Mouse (Mus musculus) cerebellum, postnatal 10 days (tissue): ENCODE results near the gene Plau.

Source experiments
- DNase-seq, 2 experiments: peaks; one replicate each; pipeline ENCODE4 v3.0.0; 2021; ENCODE audit warnings: mixed read lengths in 2 of 2

Gene Plau

GRCm38 (mm10) chr14:20836171-20836904 lies at the start of gene Plau:
Gene Plau (plus strand): TSS chr14:20836660.
- DNase-seq, result peak; percentile 72 to 79

DNA sequence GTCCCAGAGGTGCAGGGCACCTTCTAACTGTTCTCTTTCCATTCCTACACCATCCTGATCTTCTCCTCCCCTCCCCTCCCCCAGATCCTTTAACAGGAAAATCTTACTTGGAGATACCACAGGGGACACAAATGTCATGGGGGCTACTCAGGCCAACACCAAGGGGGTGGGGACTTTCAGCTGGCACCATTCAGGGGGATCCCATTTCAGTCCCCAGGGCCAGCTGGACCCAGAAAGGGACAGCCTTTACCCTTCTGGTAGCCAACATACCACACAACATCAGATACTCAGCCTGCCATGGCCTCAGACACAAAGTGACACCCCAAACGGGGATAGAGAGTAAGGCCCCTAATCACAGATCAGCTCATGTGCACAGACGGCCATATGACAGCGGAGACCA lies 48.3 kb upstream of the Plau start:
- DNase-seq, result no peak

- no peak for DNase-seq
Observed at GRCm38 (mm10) chr14:20789593-20789992, 46.9 kb upstream of the Plau start.

DNA sequence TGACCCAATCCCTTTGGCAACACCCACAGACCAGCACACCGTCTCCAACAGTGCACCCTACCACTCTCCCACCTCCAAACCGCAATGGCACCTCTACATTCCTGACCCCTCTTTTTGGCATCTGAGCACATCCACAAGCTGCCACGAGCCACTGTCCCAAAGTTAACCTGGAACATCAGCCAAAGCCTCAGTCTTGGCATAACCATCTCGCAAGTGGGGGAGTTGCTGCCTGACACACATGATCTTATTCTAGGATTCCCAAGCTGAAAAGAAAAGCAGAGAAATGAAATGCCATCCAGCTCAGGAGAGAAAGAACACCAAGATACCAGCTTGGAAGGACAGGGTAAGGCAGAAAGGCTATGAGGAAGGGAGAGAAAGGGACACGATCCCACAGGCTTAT lies 46.0 kb upstream of the Plau start:
- DNase-seq, result no peak

- DNase-seq, result no peak
Observed at GRCm38 (mm10) chr14:20790996-20791395, 45.5 kb upstream of the Plau start.

- DNase-seq, result no peak
Observed at GRCm38 (mm10) chr14:20791511-20792242, 44.8 kb upstream of the Plau start.

DNA sequence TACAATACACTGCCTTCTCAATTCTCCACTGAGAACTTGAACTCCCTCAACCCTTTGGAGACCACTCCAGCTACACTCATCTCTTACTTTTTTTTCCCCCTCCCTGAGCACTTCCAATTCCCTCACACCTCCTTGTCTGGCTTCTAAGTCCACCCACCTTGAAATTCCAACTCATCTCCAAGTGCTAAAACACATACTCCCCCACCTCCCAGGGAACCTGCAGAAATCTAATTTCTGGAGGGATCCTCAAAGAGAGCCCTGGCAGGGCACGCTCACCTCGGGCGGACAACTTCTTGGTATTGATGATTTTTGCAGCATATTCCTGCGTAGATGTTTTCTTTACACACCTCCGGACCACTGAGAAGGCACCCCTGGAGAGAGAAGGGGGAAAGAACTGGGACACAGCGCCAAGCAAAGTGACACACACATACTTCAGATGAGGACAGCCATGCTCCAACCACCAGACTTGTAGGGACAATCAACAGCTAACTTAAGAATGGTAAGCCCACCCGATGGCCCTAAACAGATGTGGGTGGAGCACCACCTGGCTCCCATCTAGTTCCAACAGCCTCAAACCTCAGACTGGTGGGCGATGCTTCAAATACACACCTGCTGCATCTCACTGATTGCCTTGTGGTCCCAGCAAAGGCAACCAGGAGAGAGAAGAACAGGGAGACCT lies 44.1 kb upstream of the Plau start:
- DNase-seq, result no peak

DNA sequence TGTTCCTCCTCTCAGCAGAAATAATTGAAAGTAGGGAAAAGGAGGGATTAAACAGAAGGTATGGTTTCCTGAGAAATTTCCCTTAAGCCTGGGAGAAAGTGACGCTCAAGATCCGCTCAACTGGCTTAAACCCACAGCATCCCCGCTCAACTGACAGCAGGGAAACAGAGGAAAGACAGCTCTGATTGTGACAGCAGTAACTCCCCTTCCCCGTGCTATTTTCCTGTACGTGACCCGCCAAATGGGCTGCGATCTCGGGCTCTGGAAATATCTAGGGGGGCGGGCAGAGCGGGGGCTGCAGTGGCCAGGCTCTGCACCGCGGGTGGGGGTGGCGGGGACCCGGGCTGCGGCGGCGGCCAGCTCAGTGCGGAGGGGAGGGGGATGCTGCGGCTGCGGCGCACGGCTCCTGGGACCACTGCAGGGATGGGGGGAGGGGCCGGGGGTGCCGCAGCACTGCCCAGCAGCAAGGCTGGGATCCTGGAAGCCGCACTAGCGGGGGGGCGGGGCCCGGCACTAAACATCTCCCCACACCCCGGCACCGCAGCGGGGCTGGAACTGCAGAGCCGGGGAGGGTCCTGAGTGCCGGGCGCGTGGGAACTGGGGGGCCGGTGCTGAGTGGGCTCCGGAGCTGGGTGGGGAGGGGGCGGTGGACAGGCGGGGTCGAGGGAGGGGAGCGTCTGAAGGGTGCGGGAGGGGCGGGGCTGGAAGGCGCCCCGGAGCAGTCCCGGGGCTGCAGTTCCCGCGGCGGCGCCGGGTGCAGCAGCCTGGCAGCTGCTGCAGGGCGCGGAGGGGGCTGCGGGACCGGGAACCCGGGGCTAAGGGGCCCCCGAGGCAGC lies 43.3 kb upstream of the Plau start:
- DNase-seq, result peak; percentile 65 to 75

GRCm38 (mm10) chr14:20793758-20794531 lies 42.5 kb upstream of the Plau start, which contains the start of gene Camk2g:
Gene Camk2g (minus strand): TSS chr14:20794088.
- DNase-seq, result peak; percentile 87 to 89

DNA sequence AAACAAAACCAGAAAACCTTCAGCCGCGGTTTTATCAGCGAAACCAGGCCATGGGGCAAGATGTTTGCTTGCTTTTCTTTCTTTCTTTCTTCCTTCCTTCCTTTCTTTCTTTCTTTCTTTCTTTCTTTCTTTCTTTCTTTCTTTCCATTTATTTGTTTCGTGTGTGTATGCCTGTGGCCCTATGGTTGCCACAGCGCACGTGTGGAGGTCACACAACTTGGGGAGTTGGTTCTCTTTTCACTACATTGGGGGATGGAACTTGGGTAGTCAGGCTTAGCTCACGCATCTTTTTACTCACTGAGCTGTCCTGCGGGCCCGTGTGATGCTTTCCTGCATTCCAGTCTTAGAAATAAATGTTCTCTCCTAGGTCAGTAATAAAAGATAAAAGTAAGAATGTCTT lies 41.9 kb upstream of the Plau start:
- no peak for DNase-seq

DNA sequence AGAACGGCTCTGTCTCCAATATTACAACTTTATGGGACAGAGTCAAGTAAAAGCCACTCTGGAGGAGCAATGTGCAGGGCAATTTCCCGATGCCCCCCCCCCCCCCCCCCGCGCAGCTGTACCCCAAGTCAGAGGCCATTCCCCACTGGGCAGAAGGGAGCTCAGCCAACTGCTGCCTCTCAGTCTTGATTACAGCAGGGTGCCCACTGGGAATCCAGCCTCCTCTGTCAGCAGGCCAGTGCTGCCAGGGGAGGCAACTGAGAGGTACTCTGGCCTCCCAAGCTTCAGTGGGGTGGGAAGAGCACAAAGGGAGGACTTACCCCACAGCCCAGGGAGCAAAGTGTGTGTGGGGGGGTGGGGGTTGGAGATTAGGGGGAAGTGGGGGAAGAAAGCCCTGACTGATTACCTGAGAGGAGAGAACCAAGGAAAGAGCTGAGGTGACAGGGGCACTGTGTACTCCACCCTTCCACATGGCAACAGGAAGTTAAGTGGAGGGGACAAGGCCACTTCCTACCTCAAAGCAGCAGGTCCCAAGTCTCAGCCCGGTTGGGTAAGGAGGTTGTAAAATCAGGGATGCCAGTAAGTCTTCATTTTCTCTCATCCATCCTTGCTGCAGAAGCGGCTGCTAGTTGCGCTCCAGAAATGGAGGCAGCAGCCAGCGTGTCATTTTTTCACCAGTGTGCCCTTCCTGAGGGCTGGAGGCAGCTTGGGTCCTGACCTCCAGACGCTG lies 40.9 kb upstream of the Plau start:
- DNase-seq, result peak in 1 of 2 experiments; percentile 52

- no peak for DNase-seq
Observed at GRCm38 (mm10) chr14:20796170-20796569, 40.3 kb upstream of the Plau start.

GRCm38 (mm10) chr14:20796643-20797042 lies 39.8 kb upstream of the Plau start:
- DNase-seq, result no peak

GRCm38 (mm10) chr14:20798300-20798699 lies 38.2 kb upstream of the Plau start:
- no peak for DNase-seq

- peak; percentile 94 to 96 for DNase-seq
Observed at GRCm38 (mm10) chr14:20798761-20799160, 37.7 kb upstream of the Plau start.

GRCm38 (mm10) chr14:20802926-20803605 lies 33.4 kb upstream of the Plau start:
- no peak for DNase-seq

- peak; percentile 78 to 84 for DNase-seq
Observed at GRCm38 (mm10) chr14:20803606-20803938, 32.9 kb upstream of the Plau start.

DNA sequence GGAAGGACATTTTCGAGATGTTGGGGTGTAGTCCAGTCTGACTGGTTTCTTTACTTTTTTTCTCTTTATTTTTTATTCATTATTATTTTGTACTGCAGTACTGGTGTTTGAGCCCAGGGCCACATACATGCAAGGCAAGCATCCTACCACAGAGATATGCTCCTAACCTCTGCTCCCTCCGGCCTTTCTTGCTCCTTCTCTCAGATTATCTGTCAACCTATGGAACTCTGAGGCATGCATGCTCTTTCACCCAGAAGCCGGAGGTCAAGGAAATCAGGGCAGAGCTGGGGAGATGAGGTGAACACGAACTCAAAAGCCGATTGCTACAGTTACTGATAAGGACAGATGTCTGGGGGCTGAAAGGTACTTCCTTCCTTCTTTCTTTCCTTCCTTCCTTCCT lies 32.0 kb upstream of the Plau start:
- no peak for DNase-seq

- DNase-seq, result peak; percentile 83 to 86
Observed at GRCm38 (mm10) chr14:20804964-20805672, 31.3 kb upstream of the Plau start.
